Mouse (Mus musculus) B cell, adult 2 months (primary cell): Measurements from ENCODE around the gene Zfp652.

ENCODE experiments used
- DNase-seq, 2 experiments: peaks; one replicate each; pipeline ENCODE4 v3.0.0; 2022

The Zfp652 gene

GRCm38 (mm10) chr11:95769208-95769607 lies 56.7 kb downstream of the Zfp652 start:
- no peak for DNase-seq

DNA sequence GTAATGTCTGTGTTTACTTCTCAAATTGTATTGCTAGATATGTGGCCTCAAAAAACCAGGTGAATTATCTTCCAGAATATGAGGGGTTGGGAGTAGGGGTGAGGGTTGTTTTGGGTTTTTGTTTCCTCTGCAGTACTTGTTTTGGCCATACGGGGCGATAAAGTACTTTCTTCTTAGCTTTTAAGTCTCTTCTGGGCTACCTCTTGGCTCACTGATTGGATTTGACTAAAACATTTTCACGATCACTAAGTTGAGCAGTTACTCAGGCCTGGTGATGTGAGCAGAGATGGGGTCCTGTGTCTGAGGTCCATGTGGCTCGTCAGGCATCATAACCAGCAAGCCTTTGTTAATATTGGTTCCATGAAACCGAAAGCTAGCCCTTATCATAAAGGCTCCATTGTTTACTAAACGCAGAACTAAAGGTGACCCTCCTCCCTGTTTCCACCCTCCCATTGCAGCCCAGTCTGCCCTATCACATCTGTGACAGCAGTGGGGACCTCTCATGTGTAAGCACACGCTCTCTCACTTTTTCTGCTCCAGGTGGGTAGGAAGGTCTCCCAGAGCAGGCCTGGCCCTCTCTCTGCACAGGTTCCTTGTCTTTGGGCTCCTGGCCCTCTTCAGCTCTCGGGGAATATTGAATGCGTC lies 58.4 kb downstream of the Zfp652 start:
- DNase-seq, result peak; percentile 15 to 25

GRCm38 (mm10) chr11:95771665-95772064 lies 59.2 kb downstream of the Zfp652 start:
- DNase-seq, result no peak

- no peak for DNase-seq
Observed at GRCm38 (mm10) chr11:95773264-95773663, 60.8 kb downstream of the Zfp652 start.

DNA sequence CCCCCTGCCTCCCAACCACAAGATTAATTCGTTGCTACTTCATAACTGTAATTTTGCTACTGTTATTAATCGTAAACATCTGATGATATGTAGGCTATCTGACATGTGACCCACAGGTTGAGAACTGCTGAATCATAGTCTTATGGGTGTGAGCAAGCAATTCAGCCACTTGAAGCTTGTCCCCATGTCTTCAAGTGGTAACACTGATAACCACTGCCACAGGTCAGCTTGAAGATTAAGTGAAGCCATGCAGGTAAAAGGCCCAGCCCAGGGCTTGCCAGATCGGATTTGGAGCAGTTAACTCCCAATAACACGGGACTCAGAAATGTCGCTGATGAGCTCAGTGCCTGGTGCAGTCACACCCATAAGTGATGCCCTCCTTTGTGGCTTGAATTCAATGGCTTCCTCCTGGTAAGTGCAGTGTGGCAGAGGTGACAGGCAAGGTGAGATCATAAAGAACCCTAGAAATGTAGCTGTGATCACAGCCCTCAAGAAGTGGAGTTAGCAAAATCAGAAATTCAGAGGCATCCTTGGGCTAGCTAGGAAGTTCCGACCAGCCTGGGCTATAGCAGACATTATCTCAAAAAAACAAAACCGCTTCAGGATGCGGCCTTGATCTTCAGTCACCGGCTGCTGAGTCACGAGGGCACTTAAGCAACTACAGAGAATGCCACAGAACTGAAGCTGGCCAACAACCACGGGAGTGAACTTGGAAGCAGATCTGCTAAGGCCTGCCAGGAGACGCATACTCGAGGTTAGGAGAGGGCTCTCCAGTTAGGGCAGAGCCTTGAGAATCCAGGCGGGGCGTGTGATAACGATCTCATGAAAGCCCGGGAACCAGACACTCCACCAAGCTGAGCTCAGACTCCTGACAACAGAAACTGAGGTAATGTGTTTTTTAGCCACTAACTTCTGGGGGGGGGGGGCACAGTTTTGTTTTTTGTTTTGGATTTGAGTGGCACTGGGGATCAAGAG lies 65.1 kb downstream of the Zfp652 start:
- no peak for DNase-seq

DNA sequence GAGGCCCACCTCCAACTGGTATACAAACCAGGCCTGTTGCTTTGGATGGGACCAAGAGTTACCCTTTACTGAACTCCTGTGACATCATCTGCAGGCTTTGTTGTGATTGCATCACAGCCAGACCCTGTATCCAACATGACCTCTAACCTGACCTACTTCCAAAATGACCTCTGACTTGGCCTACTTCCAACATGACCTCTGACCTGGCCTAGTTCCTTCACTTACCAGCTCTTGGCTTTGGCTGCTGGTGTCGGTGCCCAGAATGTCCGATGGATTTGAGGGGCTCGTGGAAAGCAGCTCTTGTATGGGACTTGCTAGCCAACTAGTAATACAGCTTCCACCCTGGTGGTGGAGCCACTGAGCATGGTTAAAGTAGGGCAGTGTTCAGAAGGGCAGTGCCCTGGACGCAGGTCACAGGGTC lies 66.4 kb downstream of the Zfp652 start:
- peak; percentile 13 to 20 for DNase-seq

DNA sequence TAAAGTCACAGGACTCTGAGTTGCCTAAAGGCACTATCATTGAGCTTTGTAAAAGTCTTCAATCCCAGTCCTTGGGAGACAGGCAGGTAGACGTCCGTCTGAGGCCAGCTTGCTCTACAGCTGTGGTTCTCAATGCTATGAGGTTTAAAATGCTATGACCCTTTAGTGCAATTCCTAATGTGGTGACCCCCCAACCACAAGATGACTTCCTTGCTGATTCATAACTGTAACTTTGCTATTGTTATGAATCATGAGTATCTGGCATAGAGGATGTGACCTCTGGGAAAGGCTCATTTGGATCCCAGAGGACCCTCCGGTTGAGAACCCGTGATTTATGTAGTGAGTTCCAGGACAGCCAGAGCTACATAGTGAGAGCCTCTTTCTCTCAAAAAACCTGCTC lies 66.9 kb downstream of the Zfp652 start:
- DNase-seq, result no peak

DNA sequence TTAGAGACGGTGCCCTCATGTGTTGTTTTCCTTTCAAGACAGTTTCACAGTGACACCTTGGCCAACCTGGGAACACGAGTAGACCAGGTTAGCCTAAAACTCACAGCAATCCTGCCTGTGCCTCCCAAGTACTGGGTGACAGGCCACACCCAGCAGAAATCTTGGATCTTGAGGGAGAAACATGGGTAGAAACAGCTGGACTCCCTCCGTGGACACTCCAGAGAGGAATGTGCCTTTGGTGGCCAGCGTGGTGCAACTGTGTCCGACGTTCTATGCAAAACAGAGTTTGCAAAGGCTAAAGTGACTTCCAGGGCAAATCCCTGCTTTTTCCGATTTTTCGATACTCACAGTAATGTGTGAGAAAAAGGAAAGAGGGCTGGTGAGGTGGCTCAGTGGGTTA lies 68.0 kb downstream of the Zfp652 start:
- DNase-seq, result no peak

GRCm38 (mm10) chr11:95781557-95781956 lies 69.1 kb downstream of the Zfp652 start:
- DNase-seq, result no peak

DNA sequence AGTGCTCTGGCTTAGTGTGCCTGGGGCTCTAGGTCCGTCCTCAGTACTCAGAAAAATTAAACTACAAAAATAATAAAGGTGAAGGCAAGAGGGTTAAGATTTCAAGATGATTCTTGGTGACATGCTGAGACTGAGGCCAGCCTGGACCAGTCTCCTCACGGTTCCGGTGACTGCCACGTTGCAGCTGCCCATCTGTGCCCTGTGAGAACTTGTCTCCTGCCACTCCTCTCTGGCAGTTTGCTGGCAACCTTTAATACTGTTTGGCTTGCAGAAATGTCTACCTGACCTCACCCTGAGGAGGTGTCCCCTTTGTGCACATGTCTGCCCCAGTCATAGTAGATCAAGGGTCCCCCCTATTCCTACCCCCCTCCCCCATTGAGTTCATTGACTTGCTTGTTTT lies 71.0 kb downstream of the Zfp652 start:
- no peak for DNase-seq

DNA sequence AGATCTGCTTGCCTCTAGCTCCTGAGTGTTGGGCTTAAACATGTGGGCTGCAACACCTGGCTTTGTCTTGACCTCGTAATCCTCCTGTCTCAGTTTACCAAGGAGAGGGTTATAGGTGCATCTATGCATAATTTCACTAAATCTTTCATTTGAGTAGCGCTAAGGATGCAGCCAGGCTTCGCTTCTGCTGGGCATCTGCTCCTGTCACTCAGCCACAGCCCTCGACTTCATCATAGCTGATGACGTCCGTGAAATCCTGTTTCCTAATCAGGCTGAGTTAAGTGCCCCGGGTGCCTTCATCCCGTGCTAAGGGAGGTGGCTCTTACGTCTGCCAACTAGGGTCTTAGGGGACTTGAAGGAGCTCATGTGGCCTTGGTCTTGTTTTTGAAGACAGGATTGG lies 71.5 kb downstream of the Zfp652 start:
- DNase-seq, result no peak

- peak; percentile 26 to 35 for DNase-seq
Observed at GRCm38 (mm10) chr11:95785675-95786074, 73.2 kb downstream of the Zfp652 start.

- DNase-seq, result no peak
Observed at GRCm38 (mm10) chr11:95786511-95786910, 74.0 kb downstream of the Zfp652 start.

- no peak for DNase-seq
Observed at GRCm38 (mm10) chr11:95789451-95789891, 77.0 kb downstream of the Zfp652 start.

- DNase-seq, result no peak
Observed at GRCm38 (mm10) chr11:95791787-95792186, 79.3 kb downstream of the Zfp652 start.

- DNase-seq, result no peak
Observed at GRCm38 (mm10) chr11:95792950-95793509, 80.6 kb downstream of the Zfp652 start.

DNA sequence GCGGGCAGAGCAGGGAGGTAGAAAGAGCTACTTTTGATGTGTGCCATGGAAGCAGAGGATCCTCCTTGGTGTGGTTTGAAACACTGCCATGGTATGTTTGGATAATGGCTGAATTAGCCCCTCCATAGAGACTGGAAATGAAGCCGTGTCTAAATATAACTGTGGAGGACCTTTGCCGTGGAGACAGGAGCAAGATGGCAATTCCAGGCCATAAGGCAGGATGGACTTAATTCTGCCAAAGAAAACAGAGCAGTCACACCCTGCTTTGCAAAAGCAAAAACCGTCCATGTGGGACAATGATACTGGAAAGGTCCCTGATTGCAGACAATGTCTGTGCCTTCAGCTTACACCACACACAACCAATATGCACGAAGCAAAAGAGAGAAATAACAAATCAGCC lies 81.7 kb downstream of the Zfp652 start:
- DNase-seq, result no peak

- DNase-seq, result no peak
Observed at GRCm38 (mm10) chr11:95795582-95795981, 83.1 kb downstream of the Zfp652 start.

DNA sequence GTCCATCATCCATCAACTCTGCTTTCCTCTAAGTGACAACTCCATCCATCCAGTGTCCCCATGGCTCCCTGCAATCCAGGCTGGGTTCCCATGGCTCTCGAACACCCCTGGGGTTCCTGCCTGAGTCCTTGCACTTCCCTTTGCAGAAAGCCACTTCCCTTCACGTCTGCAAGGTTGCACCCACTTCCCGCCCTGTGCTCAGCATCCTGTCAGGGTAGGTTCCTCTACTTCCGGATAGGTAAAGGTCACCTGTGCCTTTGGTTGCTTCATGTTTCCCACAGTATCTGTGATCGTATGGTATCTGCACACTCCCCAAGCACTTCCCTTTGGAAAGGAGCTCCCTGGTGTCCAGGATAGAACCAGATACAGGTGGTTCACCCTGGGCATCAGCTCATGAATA lies 92.5 kb downstream of the Zfp652 start:
- no peak for DNase-seq

DNA sequence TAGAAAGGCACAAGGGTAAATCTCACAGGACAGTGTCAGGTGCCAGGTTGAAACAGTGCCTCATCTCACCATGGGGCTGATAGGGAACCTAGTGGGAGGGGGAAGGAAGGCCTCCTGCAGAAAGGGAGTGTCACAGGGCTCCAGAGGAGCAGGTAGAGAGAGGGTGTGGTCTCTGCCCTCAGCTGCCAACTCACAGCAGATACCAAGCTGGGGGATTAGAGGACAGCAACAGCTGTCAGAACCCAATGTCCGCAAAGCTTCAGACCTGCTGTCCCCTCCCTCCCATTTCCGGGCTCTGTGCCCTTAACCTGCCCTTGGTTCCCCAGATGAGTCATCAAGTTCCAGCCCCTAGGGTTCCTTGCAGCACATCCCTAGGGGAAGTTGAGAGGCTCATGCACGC lies 93.1 kb downstream of the Zfp652 start:
- DNase-seq, result no peak

DNA sequence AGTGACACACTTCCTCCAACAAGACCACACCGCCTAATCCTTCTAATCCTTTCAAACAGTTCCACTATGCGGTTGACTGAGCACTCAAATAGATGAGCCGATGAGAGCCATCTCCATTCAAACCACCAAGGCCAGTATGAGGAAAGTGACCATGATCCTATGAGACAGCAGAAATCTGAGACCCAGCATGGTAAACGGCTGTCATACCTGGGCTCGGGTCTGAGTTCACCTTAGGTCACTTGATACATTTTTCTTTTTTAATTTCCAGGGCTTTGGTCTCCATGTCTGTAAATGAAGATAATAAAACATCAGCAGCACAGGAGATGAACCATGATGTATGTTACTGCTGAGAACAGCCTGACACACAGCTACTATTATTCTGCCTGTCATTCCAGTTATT lies 95.4 kb downstream of the Zfp652 start:
- DNase-seq, result no peak

DNA sequence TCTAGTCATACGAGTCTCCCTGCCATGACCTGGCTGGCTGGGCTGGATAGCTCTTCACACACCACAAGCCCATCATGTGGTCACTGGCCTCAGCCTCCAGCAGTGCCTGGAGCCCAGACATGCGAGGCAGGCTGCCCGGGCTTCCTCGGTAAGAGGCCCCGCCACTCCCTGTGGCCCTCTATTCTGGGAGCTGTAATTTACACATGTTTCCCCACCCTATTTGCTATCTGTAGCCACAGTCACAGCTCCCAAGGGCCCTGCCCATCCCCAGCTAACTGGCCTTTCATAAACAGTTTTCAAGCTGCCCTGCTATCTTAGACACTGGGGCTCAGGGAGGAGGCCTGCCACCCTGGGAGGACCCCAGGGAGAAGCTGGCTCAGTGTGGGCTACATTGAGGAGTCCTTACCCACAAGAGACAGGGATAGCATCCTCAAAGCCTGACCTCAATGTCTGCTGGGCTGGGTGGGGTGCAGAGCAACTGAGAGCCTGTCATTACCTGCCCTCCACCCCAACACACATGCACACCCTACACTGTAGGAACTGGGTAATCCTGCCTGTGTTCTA lies 96.1 kb downstream of the Zfp652 start:
- no peak for DNase-seq

DNA sequence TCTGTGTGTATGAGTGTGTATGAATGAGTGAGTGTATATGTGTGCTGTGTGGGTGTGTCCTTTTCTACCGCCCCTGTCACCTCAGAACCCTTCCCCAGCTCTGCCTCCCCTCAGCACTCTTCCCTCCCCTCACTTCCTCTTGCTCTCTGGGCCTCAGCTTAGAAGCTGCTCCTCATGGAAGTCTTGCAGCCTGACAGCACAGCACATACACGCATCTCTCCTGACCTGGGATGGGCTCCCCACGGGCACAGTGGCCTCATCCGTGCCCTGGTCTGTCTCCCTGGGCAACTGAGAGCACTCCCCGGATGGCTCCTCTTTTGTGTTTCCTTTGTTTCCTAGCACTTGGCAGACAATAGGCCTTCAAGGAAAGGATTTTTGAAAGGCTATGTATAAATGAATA lies 97.1 kb downstream of the Zfp652 start:
- no peak for DNase-seq
